9 mouse cellular contexts compared by ENCODE assay signal in the genomic region with DNA sequence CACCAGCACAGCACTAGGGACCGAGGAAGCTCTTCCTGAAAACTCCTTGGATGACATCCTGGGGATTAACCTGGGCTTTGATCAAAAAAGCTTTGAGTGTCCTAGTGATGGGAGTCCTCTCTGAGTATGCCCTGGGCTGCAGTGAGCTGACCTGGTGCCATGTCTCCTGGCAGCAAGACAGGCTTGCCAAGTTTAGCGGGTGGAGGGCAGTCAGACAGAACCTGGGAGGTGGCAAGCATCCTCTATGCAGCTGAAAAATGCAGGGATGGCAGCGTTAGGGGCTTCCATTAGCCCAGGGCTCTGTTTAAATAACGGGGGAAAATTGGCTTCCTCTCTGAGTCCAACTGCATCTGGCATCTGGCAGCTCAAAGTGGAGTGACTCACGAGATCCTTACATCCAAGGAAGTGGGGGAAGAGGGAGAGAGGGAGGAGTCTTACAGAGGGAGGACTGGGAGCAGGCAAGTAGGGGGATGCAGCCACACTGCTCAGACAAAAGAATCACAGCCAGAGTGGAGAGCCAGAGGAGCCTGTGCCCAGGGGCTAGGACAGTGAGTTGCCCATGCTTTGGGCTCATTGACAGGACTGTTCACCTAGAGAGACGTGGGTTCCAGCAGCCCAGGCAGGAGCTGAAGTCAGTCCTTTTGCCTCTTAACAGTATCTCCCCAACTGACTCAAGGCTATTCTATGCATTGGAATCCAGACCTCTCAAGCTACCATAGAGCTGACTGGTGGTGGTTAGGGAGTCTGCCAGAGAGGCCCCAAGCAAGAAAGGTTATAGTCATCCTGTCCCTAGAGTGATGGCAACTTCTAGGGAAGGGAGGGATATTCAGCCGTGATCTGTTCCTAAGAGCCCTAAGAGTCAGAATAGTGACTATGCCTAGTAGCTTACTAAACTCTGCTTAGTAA. TPM values are rescaled to one million over a fixed set of nuclear protein-coding genes. Genes with fewer than 3 reads are reported as not detected.
DNase-seq lines count a peak whose midpoint lies in the region; ATAC-seq lines count a peak whose summit lies in the region.
"Had no signal": no experiment of that assay in that cellular context is flagged by ENCODE, and none has a peak within 500 bp of the region (broad histone marks: within the 10 kb centered on the region; RNA-seq: fewer than 3 reads in every experiment).

No protein-coding gene starts in this region.

- H3K4me1 ChIP-seq in lung, embryonic 16.5 days (replicated peaks; ENCODE audit: control insufficient read depth, insufficient read depth, low read length): peaks cover 2% of the 10 kb centered on the region; the same call in 1 of the 2 replicates
- H3K4me1 ChIP-seq in hindbrain, embryonic 15.5 days (replicated peaks): peaks cover 65% of the 10 kb centered on the region
- H3K4me1 ChIP-seq: liver, embryonic 13.5 days had no signal

- H3K9ac ChIP-seq in lung, embryonic 16.5 days (ENCODE audit: low read length): no peak overlapping the region
- no peak overlapping the region for H3K9ac ChIP-seq in hindbrain, embryonic 15.5 days
- H3K9ac ChIP-seq: liver, embryonic 13.5 days had no signal

- peak; percentile 59 to 72 for DNase-seq in cerebellum, postnatal 10 days
- DNase-seq in cerebellum, postnatal 36 days: no peak
- DNase-seq in lung, adult 18-20 months: no peak
- DNase-seq in right cerebral cortex, postnatal 36 days (ENCODE audit: low spot score in 2 of 2): peak; percentile 55 to 67
- DNase-seq in ovary, postnatal 36 days (ENCODE audit: low spot score): no peak
- DNase-seq in cerebellum, adult 8-10 months: no peak
- DNase-seq: liver, embryonic 13.5 days had no signal

- no peaks in the 10 kb centered on the region for H3K27me3 ChIP-seq in lung, embryonic 16.5 days (ENCODE audit: control insufficient read depth, insufficient read depth, low read depth, low read length)
- no peaks in the 10 kb centered on the region for H3K27me3 ChIP-seq in hindbrain, embryonic 15.5 days
- H3K27me3 ChIP-seq: liver, embryonic 13.5 days had no signal

- H3K27ac ChIP-seq in lung, embryonic 16.5 days (ENCODE audit: low read length): no peak overlapping the region
- H3K27ac ChIP-seq in hindbrain, embryonic 15.5 days (replicated peaks): peak overlapping the region; percentile 51
- H3K27ac ChIP-seq: liver, embryonic 13.5 days had no signal

- H3K9me3 ChIP-seq in lung, embryonic 16.5 days (ENCODE audit: control insufficient read depth, low read length): no peaks in the 10 kb centered on the region
- no peaks in the 10 kb centered on the region for H3K9me3 ChIP-seq in hindbrain, embryonic 15.5 days
- H3K9me3 ChIP-seq: liver, embryonic 13.5 days had no signal

- no peak overlapping the region for H3K4me2 ChIP-seq in lung, embryonic 16.5 days (ENCODE audit: low read depth, low read length)
- no peak overlapping the region for H3K4me2 ChIP-seq in hindbrain, embryonic 15.5 days
- H3K4me2 ChIP-seq: liver, embryonic 13.5 days had no signal

- WGBS in lung, embryonic 16.5 days: 35% methylated on average over 7 of the region's 7 CpGs
- WGBS in hindbrain, embryonic 15.5 days: 39% methylated on average over 7 of the region's 7 CpGs

- peak; percentile 70; the same call in 1 of the 2 replicates for ATAC-seq in lung, embryonic 16.5 days (ENCODE audit: low read depth)
- ATAC-seq in hindbrain, embryonic 15.5 days (ENCODE audit: low FRiP score, low read depth): peak; percentile 16; the same call in 1 of the 2 replicates

- no peaks in the 10 kb centered on the region for H3K36me3 ChIP-seq in lung, embryonic 16.5 days (ENCODE audit: control insufficient read depth, insufficient read depth, low read length)
- H3K36me3 ChIP-seq in hindbrain, embryonic 15.5 days: no peaks in the 10 kb centered on the region
- H3K36me3 ChIP-seq: liver, embryonic 13.5 days had no signal

- H3K4me3 ChIP-seq in lung, embryonic 16.5 days (ENCODE audit: low read length): no peak overlapping the region
- no peak overlapping the region for H3K4me3 ChIP-seq in hindbrain, embryonic 15.5 days
- H3K4me3 ChIP-seq: liver, embryonic 13.5 days had no signal

RNA-seq across cellular contexts. Expression of a gene that starts 46.0 kb away (rescaled TPM):
- polyA plus RNA-seq in lung, embryonic 16.5 days (2015; fragmentation: Nextera tagmentation; extraction: Ambion mirVana): 0.44 and 0.74 TPM in 2 replicates
- polyA plus RNA-seq in hindbrain, embryonic 15.5 days (2015; fragmentation: Nextera tagmentation; extraction: Ambion mirVana): 12.9 and 14.5 TPM in 2 replicates

Comparison
In these comparisons a context has a peak if more than half of its experiments do, and no peak if none do; other contexts are left out.
1. DNase-seq: peak in cerebellum, postnatal 10 days (2 of 2) and right cerebral cortex, postnatal 36 days (2 of 2); none in cerebellum, postnatal 36 days (0 of 2), lung, adult 18-20 months (0 of 2), ovary, postnatal 36 days (single experiment) and cerebellum, adult 8-10 months (single experiment).